Mouse (Mus musculus) spleen, adult 18-20 months (tissue): Measurements from ENCODE around the gene Glod4.

Experiments
- DNase-seq, 2 experiments: peaks; one replicate each; pipeline ENCODE4 v3.0.0; 2022; ENCODE audit warnings: mixed read lengths in 2 of 2

The Glod4 gene

DNA sequence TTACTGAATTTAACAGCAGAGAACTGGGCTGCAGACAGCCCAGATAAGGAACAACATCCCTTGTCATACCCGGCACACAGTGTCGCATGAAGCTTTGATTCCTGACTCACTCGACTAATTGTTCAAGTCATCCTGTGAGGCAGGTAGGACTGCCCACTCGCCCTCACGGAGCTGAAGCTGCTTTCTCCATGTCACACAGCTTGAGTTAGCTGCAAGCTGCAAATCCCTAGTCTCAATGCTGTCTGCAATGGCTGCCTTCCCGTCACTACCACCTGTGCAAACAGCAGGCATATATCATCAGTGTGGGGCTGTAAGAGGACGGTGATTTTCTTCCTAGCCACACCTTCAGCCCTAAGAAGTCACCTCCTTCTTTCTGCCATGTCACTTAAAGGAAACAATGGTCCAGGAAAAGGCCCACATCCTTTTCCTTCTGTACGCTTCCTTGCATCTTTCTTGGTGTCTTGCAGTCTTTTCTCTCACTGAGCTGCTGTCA, 46.5 kb downstream of the Glod4 start:
- no peak for DNase-seq

DNA sequence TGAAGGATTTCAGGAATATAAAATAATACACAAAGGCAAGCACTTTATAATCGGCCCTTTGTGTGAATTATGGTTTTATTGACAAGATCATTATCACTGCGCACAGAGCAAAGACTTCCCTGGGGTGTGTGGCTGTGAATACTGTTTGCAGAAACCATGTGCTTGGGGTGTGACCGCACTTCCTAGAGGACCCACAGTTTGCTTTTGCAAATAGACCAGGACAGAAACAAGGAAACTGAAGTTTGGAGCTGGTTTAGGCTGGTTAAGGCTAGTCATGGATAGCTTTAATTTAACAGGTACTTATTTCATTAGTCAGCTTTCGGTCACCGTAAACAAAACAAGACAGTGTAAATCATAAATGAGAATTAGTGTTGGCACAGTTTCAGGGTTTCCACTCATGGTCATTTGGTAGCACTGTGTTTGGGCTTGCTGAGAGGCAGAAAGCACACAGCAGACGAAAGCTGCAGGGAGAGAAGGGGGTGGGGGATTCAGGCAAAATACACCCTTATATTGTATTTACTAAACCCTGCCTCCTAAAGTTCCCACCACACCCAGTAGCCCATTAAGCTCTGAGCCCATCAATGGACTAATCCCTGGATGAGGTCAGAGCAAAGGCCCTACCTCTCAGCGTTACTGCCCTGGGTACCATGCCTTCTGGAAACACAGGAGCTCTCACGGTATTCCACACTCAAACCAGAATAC, 47.1 kb downstream of the Glod4 start:
- DNase-seq = no peak

DNA sequence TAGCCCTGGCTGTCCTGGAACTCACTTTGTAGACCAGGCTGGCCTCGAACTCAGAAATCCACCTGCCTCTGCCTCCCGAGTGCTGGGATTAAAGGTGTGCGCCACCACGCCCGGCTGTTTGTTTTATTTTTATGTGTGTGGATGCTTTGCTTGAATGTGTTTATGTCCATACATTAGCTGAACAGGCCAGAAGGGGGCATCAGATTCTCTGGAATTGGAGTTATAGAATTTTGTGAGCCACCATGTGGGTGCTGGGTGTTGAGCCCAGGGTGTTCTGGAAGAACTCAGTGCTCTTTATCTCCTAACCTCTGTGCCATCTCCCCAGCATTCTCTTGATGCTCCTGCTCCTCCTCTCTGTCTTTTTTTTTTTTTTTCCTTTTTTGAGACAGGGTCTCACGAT, 56.6 kb downstream of the Glod4 start:
- no peak for DNase-seq

DNA sequence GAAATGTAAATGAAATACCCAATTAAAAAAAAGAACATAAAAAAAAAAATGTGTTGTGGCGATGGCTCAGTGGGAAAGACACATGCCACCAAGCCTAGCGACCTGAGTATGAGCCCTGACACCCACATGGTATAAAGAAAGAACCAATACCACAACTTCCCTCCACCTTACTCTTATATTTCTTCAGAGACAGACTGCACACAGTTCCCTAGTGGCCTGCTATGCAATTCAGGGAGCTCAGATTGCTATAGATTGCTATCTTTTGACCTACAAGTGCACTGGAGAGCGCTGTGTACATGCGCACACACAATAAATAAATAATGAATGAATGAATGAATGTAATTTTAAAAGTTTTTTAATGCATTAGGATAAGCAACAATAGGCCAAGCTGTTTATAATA, 59.8 kb downstream of the Glod4 start:
- no peak for DNase-seq

DNA sequence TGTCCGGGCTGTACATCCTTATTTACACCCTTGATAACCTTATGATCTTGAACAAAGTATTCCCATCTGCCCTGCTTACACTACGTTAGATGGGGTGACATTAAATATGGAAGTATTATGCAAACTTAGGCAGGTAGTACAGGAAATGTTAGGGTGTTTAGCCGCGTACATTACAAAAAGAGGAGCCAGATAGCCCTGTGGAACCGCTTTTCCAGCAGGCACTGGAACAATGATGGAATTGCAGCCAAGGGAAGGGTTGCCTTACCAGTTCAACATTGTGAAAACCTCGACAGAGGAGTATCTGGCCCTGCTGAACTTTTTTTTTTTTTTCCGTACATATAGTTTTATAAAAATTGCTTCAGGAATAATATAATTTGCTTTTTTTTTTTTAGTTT, 63.4 kb downstream of the Glod4 start:
- DNase-seq = no peak

DNA sequence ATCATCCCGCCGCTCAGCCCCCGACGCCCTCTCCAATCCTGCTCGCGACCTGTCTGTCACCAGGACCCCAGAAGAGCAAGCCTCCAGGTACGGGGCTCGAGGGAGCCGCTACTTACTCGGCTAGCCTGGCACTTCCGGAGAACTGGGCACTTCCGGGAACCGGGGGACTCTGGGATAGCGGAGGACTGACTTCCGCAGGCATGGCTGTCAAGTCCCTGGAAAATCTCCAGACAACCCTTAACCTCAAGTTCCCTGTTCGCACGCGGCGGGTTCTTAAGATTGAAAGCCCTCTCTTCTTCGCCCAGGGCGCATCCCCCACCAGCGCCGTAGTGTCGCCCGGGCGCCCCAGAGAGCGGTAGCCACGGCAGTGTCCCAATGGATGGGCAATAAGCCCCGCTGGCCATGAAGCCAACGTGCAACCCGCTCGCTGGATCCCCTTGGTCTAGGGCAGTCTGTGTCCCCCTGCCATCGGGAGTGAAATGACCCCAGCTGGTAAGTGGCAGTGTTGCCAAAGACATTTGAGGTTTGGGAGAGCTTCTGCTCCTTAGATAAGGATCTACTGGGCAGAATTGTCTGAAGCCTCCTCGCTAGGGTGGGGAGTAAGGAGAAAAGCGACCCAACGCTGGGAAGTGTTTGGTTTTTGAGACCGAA, 63.9 kb downstream of the Glod4 start, which contains the start of the genes Vps53 and Fam57a:
Gene Vps53 (minus strand): TSS at position 153 of the 651 bp plus-strand sequence.
Gene Fam57a (plus strand): TSS at position 177 of the 651 bp plus-strand sequence.
- peak; percentile 64 to 78 for DNase-seq

DNA sequence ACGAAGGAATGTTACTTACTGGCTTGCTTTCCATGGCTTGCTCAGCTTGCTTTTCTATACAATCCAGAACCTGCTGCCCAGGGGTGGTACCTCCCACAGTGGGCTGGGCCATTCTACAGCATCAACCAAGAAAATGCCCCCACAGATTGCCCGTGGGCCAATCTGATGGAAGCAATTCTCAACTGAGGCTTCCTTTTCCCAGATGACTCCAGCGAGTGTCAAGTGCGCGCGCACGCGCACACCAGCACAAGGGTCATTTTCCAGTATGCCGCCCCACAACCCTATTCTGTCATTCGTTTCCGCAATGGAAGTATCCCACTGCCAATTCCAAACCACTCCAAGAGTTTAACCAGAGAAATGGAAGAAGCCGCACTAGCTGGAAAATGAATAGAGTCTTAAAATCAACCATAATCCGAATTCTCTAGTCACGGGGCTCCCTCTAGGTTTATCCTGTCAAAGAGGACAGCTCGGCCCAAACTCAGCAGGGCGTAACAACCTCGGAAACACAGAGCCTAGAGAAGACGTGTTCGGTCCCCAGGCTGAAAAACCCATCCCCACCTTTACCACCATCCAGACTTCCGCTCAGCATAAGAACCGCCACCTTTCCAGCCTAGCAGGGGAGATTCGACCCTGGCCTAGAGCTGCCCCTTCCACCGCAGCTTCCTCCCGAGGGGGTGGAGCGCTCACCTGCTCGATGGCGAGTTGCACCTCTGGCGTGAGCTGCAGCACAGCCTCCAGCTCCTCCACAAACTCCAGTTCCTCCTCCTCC, 64.6 kb downstream of the Glod4 start:
- peak in 1 of 2 experiments; percentile 11 for DNase-seq

DNA sequence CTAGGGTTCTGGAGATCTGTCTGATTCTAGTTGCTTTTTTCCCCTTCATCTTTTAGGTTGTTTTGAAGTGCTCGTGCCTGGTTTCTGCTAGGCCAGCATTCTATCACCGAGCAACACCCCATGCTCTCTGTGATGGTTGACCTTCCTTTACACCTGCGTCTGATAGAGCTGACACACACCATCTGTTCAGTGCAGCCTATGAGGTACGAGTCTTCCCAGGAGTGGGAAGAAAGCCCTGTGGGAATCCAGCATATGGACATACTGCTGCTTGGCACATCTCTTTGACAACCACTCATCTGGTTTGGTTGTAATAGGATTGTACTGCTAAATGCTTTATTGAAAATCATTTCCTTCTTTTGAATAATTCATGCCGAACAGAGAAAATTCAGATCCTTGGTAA, 73.3 kb downstream of the Glod4 start:
- DNase-seq = no peak

DNA sequence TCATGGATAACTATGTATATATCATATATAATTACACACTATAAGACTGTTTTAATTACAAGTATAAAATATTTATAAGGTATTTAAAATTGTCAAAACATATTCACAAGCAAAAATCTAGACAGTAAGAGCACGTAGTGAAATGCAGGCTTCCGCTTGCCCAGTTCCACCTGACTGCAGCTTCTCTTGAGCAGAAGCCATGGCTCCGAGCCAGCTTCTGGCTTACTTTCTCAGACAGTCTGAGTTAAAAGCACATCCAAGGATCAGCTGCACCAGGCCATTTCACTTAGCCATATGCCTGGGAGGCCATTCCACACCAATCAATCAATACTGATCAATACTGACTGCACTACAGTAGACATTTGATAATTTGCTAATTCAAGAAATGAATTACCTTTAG, 74.5 kb downstream of the Glod4 start:
- no peak for DNase-seq

DNA sequence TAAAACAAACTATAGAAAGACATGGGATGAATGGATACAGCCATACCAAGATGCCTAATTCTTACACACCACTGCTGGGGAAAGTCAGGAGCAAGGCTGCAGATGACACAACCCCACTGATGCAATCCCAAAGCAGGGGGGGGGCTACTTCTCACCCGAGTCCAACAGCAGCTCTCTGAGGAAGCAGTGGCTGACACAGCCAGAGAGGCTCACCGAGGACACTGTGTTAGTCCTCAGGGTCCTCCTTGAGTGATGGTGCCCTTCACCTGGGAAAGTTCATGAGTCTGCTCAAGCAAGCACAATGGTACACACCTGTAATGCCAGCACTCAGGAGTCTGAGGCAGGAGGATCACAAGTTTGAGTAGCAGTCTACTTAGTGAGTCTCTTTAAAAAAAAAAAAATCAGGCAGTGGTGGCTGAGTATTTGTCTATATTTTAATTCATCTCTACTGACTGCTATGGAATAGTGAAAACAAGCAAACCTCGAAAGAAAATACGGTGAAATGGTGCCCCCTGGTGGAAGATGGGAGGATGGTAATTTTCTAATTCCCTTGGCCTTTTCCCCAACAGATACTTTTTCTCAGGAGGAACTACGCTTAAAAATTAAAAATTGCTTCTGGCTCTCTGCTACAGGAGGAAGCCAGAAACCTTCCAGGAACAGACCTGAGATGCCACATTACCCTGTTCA, 76.3 kb downstream of the Glod4 start:
- DNase-seq = peak; percentile 7 to 66

DNA sequence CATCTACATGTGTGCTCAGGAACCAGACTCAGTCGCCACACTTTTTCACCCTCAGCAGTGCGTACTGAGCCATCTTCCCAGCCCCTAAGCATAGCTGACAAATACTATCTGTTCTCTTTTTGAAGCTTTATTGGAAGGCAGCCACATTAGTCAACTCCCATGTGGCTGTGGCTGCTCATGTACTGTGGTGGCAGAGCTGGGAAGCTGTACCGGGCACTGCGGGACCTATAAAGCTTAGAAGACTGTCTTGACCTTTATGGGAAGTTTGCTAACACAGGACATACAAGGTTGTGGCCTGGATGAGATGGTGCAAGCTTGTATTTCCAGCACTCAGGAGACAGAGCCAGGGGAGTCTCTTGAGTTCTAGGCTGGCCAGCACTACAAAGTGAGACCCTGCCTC, 76.9 kb downstream of the Glod4 start:
- DNase-seq = no peak

DNA sequence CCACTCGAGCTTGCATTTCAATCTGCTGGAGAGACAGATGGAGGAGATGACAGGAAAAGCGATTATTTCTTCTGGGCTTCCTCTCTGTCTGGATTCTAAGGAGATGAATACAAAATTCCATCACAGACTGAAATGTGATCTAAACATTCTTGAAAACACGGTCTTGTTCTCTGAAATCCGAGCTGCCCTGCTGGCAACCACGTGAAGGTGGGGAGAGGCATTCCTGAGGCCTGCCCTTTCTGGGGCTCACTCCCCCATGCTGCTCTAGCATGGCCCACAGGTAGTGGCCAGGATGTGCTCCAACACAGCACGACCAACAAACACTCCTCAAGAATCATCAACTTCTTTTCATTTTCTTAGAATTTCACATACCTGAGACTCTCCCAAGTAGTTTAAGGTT, 83.3 kb downstream of the Glod4 start:
- no peak for DNase-seq

DNA sequence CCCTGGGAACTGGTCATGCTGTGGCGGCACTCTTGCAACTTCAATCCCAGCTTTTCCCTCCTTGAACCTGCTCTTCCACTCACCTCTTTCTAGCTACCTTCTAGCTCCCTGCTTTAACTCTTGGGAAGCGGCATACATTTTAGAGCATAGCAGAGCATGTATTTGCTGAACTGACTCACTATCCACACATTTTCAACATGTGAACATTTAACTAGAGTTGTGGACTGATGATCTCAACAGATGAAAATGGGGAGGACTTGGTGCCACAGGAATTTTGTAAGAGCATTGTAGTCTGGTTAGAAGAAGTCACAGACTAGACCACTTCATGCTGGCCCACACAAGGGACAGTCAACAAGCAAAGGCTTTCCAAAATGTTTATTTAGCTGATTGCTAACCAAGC, 85.2 kb downstream of the Glod4 start:
- no peak for DNase-seq

DNA sequence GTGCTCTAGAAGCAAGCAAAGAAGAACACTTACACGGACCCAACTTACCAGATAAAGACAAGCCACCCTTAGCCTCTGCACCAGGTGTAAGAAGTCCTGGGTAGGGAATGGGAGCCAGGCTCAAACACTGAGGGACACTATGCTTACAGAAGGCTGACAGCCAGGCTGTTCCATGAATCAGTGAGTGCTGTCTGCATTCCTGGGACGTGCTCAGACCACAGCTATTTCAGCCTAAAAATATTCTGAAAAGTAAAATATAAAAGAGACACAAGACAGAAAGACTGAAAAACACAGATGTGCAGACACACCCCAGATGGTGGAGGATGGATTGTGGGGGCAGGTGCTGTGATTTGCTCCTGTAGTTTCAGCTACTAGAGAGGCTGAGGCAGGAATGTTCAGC, 88.7 kb downstream of the Glod4 start:
- DNase-seq = no peak

DNA sequence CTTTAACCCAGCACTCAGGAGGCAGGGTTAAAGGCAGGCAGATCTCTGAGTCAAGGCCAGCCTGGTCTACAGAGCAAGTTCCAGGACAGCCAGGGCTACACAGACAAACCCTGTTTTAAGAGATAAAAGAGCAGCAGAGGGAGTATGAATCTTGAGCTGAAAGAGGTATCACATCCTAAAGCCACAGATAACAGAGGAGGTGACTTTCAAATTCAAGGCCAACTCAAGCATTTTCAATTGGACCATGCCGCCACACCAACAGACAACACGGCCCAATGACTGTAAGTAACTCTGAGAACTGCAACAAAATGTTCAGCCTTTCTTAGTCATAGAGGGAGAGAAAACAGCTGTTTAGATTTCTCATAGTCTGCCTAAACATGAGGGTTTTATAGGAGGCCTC, 89.3 kb downstream of the Glod4 start:
- DNase-seq = no peak

DNA sequence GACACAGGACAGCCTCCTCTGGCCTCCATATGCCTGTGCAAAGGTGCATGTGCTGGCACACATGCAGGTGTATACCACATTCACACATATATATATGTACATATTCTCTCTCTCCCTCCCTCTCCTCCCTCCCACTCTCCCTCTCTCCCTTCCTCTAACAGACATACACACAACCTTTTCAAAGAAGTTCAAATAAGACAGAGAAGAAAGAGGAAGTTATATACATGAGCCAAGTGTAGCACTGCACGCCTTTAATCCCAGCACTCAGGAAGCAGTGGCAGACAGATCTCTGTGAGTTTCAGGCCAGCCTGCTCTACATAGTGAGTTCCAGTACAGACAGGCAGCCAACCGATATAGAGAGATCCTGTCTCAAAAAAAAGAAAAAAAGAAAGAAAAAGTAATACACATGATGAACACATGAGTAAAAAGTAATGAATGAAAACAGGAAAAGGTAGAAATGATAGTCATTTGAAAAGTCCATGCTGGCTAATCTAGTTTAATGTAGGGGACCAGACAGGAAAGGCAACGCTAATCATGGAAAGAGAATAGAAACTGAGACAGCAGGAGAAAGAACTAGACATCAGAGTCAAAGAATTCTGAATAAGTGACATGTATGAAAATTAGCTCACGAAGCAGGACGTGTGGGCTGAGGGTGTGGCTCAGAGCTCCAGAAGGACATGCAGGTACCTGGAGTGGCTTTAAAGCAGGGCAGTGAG, 90.1 kb downstream of the Glod4 start:
- DNase-seq = peak in 1 of 2 experiments; percentile 8

DNA sequence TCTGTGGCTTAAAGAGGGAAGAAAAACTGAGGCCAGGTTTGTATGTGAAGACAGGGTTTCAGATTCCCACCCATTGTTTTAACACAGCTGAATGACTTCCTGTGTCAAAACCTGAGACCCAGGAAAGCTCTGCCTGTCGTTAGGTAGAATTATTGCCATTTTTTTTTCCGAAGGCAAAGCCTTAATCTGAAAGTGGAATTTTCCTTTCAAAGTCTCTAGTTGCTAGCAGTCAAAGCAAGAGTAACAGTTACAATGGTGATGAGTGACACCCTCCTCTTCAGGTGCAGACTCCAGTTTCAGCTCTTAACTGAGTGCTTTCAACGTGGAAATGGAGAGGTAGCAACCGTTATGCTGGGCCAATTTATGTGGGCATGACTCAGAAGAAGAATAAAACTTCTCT, 92.5 kb downstream of the Glod4 start:
- DNase-seq = no peak

DNA sequence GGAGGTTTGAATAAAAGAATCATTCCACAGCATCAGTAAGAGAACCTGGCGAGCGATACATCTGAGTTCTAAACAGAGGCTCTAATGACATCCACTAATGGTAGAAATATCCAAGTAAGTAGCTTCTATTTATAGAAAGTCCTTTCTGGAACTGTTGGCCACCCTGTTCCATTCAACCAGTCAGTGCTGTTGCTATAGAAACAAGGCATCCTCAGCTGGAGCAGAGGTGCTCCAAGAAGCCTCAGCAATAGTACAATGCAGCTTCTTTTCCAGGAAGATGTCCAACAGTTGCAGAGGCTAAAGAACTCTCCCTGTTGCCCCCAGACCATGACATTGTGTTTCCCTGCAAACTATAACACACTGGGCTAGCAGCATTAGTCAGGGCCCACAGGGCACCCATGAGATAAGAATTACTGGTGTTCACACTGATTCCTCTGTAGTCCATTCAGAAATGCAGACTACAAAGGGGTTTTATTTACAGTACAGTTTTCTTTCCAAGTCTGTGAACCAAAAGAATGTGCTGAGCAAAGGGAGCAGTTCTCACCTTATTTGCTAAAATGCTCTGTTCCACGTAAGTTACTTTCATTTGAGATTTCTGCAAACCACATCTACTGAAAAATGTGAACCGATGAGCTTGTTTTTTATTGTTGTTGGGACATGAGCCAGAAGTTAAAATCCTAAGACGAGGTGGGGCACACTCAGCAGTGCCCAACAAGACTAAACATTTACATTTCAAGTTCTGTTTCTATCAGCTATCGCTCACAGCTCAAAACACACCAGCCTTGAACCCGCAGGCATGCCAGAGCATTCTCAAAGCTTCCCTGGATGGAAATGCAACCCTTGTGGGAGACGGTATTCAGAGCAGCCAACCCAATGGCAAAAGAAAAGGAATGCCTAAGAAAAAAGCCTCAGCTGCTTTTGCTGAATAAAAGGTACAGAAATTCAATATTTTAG, 95.2 kb downstream of the Glod4 start:
- no peak for DNase-seq

DNA sequence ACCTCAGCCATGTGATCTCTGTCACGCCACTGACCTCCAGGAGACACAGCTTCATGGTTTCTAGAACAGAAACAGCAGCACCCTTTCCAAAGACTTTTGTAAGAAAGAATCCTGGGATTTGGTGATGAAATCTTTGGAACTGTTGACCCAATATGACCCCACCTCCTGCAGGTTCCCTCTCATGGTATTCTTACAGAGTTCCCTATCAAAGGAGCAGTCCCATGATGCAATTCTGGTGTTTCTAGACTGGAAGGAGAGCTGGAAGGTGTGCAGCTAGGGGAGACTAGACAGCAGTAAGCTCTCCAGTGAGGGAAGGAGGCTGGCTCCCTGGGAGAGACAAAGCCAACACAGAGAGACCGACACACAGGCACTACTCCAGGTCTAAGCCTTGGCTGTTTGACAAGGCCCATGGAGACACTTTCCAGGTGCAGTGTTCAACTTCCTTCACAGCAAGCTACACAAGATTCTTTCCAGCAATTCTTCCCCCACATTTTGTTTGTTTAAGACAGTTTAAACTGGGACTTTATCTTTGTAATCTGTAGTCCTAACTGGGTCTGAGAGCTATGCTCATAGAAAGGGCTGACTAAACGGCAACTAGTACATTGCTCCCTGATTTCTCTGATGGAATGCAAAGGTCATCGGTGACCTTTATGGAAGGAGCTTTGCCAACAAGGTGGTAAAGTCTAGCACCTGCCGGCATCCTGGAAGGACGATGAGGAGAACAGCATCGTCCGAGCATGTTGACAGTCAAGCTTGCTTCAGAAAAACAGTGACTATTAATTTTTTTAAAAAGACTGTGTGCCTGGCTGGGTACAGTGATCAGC, 97.1 kb downstream of the Glod4 start:
- DNase-seq = no peak

DNA sequence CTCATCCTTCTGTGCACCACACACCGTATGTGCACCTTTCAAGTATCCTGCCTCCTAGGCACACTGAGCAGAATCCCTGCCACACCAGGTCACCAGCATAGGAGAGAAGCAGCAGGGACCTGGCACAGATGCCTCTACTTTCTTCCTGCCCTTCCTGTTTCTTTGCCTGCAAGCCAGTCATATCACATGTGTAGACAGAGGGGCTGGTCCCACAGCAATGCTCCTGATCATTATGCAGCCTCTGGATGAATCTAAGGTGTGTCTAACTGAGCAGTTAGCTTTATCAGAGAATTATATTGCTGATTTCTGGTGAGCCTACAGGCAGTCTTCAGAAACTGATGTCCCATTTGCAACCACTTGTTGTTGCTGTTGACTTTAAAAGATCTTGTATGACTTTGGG, 98.4 kb downstream of the Glod4 start:
- DNase-seq = no peak
